Mouse (Mus musculus): ENCODE measurements around the gene Shcbp1l.
"Not testable (repeated sequence)": the region's sequence is repeated elsewhere in the genome, so short reads cannot be mapped to it uniquely, and the experiment has no call there.

Gene Shcbp1l

DNA sequence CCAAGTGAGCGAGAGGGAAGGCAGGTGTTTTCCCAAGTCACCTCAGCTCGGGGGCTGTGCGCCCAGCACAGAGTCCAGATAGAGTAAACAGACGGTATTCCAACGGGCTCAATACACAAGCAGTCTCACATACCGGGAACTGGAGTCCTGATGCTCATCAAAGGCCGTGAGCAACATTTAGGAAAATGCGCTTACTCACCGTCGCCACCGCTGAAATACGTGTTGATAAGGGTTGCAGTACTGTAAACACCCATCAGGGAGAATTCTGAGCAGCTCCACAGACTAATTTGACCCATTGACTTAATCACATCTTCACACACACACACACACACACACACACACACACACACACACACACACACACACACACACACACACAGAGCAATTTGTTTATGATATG lies 691 bp upstream of the Shcbp1l start:
- DNase-seq (ENCODE audit: low read depth) = no peak

DNA sequence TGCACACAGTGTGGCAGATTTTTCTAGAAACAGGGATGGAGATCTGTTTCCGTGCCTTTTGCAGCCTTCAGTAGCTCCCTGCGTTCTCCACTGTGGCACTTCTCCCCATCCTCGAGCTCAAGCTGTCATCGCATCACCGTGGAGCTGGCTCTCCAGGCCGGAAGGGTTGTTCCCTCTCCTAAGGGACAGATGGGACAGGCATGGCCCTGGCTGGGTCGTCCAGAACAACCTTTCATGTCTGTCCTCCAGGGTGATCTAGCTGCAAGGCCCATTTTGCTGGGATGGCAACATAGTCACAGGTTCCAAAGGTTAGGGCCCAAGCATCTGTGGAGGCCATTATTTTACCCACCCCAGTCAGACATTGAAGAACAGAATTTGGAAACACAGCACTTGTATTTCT lies 6.2 kb downstream of the Shcbp1l start:
- DNase-seq (ENCODE audit: low read depth) = no peak

DNA sequence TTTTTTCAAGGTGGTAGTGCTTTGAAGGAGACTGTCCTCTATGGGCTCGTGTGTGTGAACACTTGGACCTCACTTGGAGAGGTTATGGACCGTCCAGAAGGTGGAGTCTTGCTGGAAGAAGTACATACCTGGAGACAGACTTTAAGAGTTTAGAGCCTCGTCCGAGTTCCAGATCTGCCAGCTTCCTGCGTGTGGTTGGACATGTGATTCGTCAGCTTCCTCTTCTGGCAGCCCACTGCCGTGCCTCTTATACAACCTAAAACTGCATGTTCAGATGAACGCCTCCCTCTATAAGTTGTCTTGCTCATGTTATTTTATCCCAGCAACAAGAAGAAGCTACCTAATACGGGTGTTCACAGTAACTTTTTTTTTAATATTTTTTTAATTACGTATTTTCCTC lies 6.7 kb downstream of the Shcbp1l start:
- DNase-seq (ENCODE audit: low read depth) = no peak

DNA sequence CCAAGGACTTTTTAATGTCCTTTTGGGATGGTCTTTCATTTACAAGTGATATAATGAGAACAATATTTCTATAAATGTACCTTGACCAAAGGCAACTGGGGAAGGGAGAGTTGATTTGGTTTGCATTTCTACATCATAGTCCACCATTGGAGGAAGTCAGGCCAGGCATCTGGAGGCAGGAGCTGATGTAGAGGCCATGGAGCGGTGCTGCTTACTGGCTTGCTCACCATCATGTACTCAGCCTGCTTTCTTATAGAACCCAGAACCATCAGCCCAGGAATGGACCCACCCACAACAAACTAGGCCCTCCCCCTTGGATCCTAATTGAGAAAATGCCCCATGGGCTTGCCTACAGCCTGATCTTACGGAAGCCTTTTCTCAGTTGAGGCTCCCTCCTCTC lies 7.4 kb downstream of the Shcbp1l start:
- DNase-seq (ENCODE audit: low read depth) = no peak

DNA sequence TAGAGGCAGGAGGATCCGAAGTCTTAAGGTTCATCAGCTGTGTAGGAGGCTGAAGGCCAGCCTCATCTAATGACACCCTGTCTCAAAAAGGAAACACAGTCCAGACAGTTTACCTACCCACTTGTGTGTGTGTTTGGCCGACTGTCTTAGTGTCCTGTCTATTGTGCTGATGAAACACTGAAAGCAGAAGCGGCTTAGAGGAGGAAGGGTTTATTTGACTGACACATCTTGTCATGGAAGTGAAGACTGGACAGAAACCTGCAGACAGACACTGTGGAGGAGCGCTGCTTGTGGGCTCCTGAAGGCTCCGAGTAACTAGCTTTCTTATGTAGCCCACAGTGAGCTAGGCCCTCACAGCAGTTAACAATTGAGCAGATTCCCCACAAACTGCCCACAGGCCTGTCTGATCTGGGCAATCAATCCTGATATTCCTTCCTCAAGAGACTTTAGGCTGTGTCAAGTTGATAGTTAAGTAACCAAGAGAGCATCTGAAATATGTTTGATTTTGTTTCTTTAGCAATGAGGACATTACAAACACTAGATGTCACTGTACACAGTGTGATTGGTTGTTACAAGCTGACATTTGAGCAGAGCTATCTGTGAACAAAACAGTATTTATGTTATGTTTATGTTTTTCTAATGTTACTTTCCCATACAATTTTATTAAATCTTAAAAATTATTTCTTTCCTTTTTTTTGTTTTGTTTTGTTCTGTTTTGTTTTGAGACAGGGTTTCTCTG lies 9.1 kb downstream of the Shcbp1l start:
- no peak for DNase-seq (ENCODE audit: low read depth)

DNA sequence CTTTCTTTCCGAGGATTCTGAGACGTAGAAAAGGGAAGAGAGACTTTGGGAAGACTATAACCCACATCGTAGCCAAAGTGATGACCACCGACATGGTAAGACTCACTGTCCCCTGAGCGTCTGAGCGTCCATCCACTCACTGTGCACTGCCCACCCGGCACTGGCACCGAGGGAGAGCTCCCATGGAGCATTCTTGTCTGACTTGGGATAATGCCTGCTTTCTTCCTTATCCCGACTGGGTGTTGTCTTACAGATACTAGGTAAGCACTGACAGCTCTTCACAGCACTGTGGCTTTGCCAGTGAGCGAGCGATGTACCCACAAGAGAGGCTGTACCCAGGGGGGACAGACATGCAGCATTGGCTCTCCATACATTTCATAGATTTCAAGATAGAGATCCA lies 12.6 kb downstream of the Shcbp1l start:
- no peak for DNase-seq (ENCODE audit: low read depth)

DNA sequence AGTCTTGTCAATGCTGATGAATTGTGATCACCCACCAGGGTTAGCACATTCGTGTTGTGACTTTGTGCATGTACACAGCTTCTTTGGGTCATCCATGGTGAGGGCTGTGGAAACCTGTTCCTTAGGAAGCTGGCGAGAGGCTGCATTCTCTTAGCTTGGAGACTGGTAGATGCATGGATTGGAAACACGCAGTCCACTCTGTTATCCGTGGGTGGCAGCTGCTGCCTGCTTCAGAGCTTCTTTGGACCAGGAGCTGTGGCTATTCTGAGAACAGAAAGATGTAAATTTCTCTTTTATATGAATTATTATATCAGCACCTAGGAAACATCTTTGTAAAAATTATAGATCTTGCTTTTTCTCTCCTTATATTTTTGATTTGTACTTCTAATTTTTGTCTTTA lies 15.8 kb downstream of the Shcbp1l start:
- DNase-seq (ENCODE audit: low read depth) = no peak

DNA sequence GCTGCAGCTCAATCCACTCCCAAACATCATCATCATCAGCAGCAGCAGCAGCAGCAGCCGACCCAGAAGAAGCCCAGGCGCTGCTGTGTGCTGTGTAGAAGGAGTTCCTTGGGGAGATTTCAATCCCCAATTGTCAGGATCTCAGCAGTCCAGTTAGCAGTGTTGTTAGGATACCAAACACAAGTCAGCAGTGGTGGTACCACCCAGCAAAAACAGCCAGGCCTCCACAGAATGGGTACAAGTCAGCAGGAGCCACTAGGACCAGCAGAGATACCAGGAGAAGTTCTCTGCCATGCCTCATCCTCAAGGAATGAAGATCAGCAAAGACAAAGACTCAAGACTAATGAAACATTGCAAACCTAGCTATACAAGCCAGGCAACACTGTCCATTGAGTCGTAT lies 16.7 kb downstream of the Shcbp1l start:
- no peak for DNase-seq (ENCODE audit: low read depth)

DNA sequence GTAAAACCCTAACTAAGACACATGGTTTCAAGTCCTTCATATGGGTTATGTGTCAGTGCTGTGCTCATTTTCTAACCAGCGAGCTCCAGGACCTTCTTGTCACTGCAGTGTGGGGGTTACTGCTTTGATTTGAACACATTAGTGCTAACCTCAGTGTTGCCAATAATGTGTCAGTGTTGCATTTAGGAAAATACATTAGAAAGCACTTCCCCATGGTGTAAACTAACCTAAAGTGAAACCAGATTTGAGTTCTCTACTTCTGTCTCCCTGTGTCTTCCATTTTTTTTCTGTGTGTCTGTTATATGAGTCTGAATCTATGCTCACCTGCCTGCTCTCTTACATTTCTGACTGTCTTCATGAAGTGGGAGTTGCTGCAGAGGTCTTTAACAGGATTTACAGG lies 18.1 kb downstream of the Shcbp1l start:
- no peak for DNase-seq (ENCODE audit: low read depth)

DNA sequence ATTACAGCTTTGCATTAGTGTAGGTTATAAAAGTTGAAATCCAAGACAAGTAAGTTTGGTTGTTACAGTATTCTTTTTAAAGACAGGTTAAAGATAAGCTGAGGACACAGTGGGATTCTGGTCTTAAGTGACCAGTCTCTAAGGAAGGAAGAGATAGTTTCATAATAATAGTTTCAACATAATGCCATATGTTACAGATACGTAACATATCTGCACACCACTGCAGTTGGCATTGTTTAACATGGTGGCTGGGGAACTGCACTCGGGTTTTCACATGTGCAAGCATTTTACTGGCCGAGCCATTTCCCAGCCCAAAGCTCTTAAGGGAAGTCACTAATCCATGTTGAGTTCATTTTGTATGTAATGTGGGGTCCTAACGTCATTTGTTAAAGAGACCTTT lies 18.7 kb downstream of the Shcbp1l start:
- no peak for DNase-seq (ENCODE audit: low read depth)

DNA sequence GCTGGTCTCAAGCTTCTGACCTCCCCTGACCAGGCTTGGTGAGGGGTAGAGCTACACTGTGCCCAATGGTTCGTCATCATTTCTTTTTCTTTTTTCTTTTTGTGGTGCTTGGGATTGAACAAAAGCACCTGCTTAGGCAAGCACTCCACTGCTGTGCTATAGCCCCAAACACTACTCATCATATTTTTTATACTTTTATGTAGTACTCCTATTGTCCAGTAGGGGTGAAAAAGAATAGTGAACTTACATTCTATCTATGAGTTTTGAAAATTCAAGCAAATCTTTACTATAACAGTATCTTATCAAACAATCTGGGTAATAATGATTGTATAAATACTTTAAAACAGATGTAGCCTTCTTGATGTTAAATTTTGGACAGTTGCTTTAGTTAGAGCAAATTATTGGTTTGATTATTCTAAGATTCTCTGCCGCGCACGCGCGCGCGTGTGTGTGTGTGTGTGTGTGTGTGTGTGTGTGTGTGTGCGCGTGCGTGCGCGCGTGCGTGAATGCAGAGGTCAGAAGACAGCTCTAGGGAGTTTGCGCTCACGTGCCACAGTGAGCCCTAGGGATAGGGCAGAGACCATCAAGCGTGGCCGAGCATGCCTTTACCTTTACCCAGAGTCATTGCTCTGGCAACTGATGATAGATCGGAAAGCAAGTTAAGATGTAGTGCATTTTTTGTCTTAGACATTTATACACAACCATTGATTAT lies 21.3 kb downstream of the Shcbp1l start:
- DNase-seq (ENCODE audit: low read depth) = no peak

DNA sequence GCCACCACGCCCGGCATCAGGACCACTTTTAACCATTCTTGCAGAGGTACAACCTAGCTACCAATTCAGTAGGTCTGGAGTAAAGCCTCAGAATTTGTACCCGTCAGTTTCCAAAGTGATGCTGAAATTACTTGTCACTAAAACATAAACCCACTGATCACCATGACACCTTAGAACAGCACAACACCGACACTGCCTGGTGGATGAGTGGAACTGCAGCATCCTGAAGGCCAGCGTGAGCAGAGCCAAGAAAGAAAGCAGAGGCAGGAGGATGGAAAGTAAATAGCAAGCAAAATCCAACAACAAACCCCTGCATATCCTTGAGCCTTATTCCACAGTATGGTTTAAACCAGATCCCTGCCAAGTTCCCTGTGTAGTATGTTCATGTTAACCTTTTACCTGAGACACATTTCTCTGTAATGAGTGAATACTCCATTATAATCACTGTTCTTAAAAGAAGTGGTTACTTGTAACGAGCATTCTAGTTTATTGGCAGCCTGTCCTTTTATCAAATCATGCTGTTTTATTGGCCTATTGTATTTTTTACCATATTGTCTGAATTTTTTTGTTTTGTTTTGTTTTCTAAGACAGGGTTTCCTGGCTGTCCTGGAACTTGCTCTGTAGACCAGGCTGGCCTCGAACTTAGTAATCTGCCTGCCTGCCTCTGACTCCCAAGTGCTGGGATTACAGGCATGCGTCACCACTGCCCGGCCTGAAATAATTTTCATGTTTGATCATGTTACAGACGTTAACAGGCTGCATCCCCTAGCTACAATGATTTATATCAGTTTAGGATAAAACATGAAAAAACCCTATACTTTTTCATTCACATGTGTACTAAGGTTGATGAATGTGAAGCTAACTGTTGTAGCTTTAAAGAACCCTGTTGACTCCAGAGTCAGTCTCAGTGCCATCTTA lies 26.5 kb downstream of the Shcbp1l start:
- DNase-seq (ENCODE audit: low read depth) = no peak

DNA sequence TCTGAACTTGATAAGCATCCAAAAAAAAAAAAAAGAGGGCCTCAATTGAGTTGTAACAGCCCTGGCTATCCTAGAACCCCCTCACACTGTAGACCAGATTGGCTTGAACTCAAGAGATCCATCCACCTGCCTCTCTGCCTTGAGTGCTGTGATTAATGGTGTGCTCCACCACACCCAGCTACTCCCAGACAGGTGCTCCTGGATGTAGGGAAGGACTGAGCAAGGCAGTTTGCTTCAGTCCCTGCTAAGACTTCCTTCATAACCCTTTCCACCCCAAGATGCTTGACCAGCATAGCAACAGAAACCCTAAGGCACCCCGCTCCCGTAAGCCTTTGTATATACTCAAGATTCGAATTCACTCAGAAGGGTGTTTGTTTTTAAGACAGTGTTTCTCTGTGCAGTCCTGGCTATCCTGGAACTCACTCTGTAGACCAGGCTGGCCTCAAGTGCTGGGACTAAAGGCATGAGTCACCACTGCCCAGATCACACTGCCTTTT lies 28.2 kb downstream of the Shcbp1l start:
- no peak for DNase-seq (ENCODE audit: low read depth)

DNA sequence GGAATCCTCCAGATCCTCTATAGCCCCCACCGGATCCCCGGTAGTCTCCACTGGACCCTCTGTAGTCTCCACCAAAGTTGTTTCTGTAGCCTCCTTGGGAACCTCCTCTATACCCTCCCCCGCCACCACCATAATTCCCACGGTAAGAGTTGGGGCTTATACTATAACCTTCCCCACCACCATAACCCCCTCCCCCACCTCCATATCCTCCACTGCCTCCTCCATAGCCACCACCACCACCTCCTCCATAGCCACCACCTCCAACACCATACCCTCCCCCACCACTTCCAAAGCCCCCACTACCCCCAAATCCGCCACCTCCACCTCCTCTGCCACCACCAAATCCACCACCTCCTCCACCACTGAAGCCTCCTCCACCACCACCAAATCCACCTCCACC lies 31.2 kb downstream of the Shcbp1l start:
- no peak for DNase-seq (ENCODE audit: low read depth)

DNA sequence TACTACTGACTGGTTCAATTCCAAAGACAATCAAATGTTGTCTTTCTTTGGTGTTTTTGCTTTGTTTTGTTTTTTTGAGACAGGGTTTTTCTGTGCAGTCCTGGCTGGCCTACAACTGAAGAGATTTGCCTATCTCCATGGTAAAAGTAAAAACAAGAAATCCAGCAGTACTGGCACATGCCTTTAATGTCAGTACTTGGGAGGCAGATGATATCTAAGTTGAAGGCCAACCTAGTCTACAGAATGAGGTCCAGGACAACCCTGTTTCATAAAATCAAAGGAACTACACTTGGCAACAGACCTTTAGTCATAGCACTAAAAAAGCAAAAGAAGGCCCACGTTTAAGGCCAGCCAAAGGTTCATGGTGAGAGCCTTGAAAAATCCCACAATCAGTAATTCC lies 36.8 kb downstream of the Shcbp1l start:
- no peak for DNase-seq (ENCODE audit: low read depth)

DNA sequence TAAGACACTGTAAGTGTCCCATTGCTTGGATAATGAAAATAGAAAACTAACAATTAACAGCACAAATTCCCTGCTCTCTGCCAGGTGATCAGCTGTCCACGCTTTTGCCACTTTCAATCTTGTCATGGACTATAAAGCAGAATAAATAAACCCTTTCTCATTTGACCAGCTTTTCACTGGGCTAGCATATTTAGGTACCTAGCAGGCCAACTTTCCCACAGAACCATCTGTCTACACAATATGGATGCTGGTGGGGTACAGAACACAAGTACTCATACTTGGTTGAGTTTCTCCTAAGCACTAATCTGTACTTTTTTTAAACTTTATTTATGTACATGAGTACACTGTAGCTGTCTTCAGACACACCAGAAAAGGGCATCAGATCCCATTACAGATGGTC lies 54.3 kb downstream of the Shcbp1l start:
- no peak for DNase-seq (ENCODE audit: low read depth)

DNA sequence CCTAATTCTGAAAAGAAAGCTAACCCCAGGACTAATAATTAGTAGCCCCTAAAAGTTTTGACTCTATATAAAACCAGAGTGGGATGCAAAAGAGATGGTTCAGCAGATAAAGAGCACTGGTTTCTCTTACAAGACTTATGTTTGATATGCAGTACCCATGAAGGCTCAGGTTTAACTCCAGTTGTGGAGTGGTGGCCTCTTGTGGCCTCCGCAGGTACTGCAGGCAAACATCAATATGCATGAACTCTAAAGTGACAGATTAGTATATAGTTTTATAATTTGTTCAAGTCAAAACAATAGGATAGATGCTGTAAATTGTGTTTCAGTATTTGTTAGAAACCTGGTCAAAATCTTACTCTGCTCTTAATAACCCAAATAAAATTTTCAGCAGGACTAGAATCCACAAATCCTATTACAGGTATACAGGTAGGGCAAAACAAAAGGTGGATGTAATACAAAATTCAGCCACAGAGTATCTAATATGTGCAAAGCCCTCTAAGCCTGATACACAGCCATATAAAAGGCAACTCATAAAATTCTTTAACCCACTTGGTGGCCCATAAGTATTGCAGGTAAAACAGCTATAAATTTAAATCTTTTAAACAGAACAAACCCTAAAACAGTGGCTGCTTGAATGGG lies 55.5 kb downstream of the Shcbp1l start:
- peak; percentile 40 for DNase-seq (ENCODE audit: low read depth)

DNA sequence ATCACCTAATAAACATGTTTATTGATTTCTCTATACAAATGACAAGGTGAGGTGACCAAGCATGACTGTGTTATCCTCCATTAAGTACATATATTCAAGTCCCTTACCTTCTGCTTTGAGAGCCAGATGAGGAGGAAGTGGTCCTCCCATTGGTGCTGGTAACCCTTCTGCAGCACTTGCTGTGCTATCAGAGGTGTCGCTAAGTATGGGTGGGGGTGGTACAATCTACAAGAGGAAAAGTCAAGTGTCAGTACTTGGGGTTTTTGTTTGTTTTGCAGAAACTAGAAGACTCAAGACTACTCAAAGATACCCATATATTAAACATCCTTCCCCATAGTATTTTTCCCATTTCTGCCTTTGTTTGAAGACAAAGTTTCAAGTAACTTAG lies 56.1 kb downstream of the Shcbp1l start:
- no peak for DNase-seq (ENCODE audit: low read depth)

DNA sequence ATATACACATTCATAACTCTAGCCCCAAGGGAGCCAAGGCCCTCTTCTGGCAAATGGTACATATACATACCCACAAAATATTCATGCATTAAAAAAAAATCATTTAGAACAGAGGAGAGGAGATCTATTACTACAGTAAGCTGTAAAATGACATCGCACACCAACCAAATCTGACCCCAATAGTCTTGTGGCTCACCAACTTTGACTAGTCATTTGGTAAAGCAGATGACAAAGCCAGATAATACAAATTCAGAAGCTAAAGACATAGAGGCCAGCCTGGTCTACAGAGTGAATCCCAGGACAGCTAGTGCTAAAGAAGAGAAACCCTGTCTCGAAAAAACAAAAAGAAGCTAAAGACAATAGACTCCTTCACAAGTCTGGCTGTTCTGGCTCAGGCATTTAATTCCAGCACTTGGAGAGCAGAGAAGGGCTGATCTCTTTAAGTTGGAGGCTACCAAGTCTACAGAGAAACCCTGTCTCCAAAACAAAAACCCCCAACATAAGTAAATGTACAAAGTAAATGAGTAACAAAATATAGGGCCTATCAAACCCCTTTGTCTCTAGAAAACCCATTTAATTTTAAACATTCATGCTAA lies 60.3 kb downstream of the Shcbp1l start:
- DNase-seq (ENCODE audit: low read depth) = no peak

DNA sequence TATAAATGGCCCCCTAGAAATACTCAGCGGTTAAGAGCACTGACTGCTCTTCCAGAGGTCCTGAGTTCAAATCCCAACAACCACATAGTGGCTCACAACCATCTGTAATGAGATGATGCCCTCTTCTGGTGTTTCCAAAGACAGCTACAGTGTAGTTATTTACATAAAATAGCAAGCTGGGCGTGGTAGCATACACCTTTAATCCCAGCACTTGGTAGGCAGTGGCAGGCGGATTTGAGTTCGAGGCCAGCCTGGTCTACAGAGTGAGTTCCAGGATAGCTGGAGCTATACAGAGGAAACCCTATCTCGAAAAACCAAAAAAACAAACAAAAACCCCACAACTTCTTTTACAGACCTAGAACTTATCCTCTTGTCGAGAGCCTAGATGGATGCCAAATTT lies 61.2 kb downstream of the Shcbp1l start:
- not testable (repeated sequence) for DNase-seq (ENCODE audit: low read depth)

DNA sequence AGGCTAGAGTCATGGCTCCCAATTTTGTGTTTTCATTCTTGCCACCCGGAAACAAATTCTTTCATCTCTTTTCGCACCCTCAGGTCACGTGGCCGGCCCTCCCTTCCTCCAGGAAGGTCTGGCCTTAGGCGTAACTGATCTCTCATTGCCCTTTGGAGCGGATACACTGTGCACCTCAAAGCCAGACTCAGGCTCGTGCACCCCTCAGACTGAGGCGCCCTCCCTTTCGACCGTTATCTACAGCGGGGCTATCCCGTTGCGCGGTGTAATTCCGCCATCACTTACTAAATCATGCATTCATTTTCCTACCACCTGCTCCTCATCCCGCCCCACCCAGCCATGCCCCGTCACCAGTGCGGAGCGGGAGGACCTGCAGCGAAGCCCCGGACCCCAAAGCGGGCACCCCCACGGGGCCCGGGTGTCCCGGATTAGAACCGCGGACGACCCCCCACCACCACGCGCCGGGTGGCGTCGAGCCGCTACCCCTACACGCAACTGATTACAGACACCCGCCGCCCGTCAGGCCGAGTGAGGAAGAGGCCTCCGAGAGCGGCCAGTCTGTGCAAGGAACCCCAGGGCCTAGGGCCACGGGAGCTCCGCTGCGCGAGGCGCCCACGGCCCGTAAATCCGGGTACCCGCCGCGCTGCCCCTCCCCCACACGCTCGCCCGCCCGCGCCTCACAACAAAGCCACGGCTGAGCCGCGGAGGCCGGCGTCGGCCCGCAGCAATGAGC lies 62.0 kb downstream of the Shcbp1l start:
- no peak for DNase-seq (ENCODE audit: low read depth)

Measured in fibroblast of lung, adult 2 months (primary cell).